Mouse (Mus musculus): ENCODE data around the gene Tescl.

GRCm38 (mm10) chr7:24378049-24378701 lies 44.4 kb upstream of the Tescl start:
- TF ChIP-seq POLR2A (IDR thresholded peaks at IDR 0.05; ENCODE audit: borderline replicate concordance, low read depth, low read length) (no peak), CTCF (IDR thresholded peaks at IDR 0.05; ENCODE audit: low read depth, low read length) (no peak)
